Mouse (Mus musculus) lung, embryonic 15.5 days (tissue): ENCODE measurements at regions not wholly inside any gene's neighbourhood (a gene's known extent, or its start where the extent isn't known, plus 50 kb on each side); places are given as distances from the start of the nearest gene placed in this dataset.
A peak's percentile ranks its signal among the peaks of the same experiment; 100 is the strongest.

Experiments
- ATAC-seq: fragments of 200-750 bp; cut with Nextera tagmentation; 2 replicates; pipeline ENCODE4 v1.8.0; 2017; ENCODE audit warnings: moderate number of reproducible peaks, borderline replicate concordance; ENCODE audit not compliant: low FRiP score, low TSS enrichment; ENCODE audit errors: extremely low read depth
- H3K27ac ChIP-seq: fragments of 300-500 bp; sonication (generic); 2 replicates; pipeline ENCODE4 v1.5.1; 2015; ENCODE audit warnings: moderate library complexity, mild to moderate bottlenecking, inconsistent platforms
- H3K27me3 ChIP-seq: fragments of 300-500 bp; sonication (generic); 2 replicates; pipeline ENCODE4 v1.6.1; 2015; ENCODE audit warnings: inconsistent platforms
- H3K36me3 ChIP-seq: fragments of 300-500 bp; sonication (generic); 2 replicates; pipeline ENCODE4 v1.6.1; 2015; ENCODE audit warnings: inconsistent platforms
- H3K4me1 ChIP-seq: fragments of 300-500 bp; sonication (generic); 2 replicates; pipeline ENCODE4 v1.6.1; 2015; ENCODE audit warnings: inconsistent platforms
- H3K4me2 ChIP-seq: fragments of 300-500 bp; sonication (generic); 2 replicates; pipeline ENCODE4 v1.6.1; 2015; ENCODE audit warnings: inconsistent platforms, mild to moderate bottlenecking, moderate library complexity
- H3K4me3 ChIP-seq: fragments of 300-500 bp; sonication (generic); 2 replicates; pipeline ENCODE4 v1.5.1; 2015; ENCODE audit warnings: mild to moderate bottlenecking, inconsistent platforms
- H3K9ac ChIP-seq: fragments of 300-500 bp; sonication (generic); 2 replicates; pipeline ENCODE4 v1.6.1; 2015; ENCODE audit warnings: inconsistent platforms
- H3K9me3 ChIP-seq: fragments of 300-500 bp; sonication (generic); 2 replicates; pipeline ENCODE4 v1.6.1; 2016; ENCODE audit warnings: inconsistent platforms
- WGBS: fragments of 180-500 bp; shearing (Covaris S2); methylation state at CpG from one replicate; pipeline ENCODE4 v1.1.7; 2015; 5-methylcytosine and 5-hydroxymethylcytosine counted together

DNA sequence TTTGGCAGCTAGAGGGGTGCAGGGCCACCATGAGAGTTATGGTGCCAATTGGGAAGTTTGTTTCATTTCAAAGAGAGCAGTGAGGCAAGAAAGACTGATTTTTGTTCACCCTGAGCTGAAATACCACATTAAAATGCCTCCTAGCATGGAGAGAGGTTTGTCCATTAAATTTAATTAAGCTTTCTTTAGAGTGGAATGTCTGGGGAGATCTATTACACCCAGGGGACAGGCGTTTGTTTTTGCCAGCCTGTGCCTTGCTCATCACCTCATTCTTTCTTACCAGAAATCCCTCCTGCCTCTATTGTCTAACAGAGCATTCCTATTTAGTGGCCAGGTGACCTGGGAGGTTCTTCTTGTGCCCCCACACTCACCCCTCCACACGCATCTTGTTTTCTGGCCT is 55.2 kb upstream of the Rcn1 start:
- no peak overlapping the region for H3K4me2 ChIP-seq
- no peak overlapping the region for H3K9ac ChIP-seq
- H3K4me1 ChIP-seq = no peaks in the 10 kb centered on the region
- WGBS = 45% methylated on average over 2 of the region's 2 CpGs
- no peak overlapping the region for H3K4me3 ChIP-seq
- no peak overlapping the region for H3K27ac ChIP-seq
- no peaks in the 10 kb centered on the region for H3K9me3 ChIP-seq
- ATAC-seq = no peak
- H3K27me3 ChIP-seq = no peaks in the 10 kb centered on the region
- H3K36me3 ChIP-seq = no peaks in the 10 kb centered on the region

DNA sequence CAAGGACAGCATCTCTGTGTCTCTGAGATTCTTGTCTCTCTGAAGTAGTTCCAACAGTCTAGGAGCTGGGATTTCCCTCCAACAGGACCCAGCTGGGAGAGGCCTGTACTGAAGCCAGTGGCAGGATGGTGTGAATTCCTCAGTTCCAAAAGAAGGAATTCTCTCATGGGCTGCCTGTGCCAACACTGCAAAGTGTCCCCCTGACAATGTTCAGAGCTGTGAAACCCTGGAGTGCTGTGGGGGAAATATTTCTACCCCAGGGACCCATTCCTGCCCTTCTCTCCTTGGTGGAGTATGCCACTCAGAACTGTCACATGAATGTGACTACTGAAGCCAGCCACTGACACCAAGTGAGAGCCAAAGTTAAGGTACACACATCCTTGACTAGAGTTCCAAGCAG is 55.7 kb upstream of the Rcn1 start:
- Histone ChIP-seq H3K36me3 (no peaks in the 10 kb centered on the region), H3K9ac (no peak overlapping the region), H3K9me3 (no peaks in the 10 kb centered on the region), H3K4me1 (no peaks in the 10 kb centered on the region), H3K4me3 (no peak overlapping the region), H3K27me3 (no peaks in the 10 kb centered on the region), H3K27ac (no peak overlapping the region), H3K4me2 (no peak overlapping the region)
- ATAC-seq = no peak

DNA sequence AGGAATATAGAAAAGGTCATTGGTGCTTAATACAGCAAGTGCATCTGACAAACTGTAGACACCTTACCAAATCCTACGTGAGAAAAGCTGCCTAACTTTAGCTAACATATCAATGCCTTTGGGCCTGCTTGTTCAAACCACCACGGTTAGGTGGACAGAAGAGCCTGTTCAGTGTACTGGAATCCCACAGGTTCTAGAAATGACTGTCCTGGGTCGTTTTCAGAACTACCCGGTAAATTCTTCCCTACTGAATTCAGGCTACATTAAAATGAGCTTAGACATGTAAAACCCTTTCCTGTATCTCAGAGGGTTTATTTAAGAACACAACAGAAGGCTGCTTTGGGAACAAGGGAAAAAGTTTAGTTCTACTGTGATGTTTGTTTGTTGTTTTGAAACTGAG is 59.5 kb upstream of the Rcn1 start:
- Histone ChIP-seq H3K4me3 (no peak overlapping the region), H3K27ac (no peak overlapping the region), H3K36me3 (no peaks in the 10 kb centered on the region), H3K9me3 (no peaks in the 10 kb centered on the region), H3K27me3 (no peaks in the 10 kb centered on the region), H3K9ac (no peak overlapping the region), H3K4me1 (no peaks in the 10 kb centered on the region), H3K4me2 (no peak overlapping the region)
- ATAC-seq = no peak
- 84% methylated on average over 4 of the region's 4 CpGs for WGBS

DNA sequence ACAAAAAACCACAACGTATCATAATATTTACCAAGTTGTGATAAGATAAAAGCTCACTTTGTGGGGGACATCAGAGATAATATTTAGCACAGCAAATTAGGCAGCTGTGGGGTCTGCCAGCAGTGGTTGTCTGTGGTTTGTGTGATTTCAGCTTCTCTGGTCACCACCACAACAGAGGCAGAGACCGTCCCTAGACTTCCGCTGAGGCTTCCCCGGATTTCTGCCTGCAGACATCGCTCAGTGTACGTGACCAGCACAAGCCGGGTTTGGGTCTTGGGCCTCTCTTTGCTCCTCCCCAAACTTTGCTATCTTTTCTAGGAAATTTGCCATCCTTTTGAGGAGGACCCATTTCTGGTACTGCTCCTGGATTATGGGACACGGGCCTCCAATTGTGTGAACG is 60.4 kb upstream of the Rcn1 start:
- Histone ChIP-seq H3K4me2 (no peak overlapping the region), H3K4me3 (no peak overlapping the region), H3K27me3 (no peaks in the 10 kb centered on the region), H3K27ac (no peak overlapping the region), H3K9me3 (no peaks in the 10 kb centered on the region), H3K9ac (no peak overlapping the region), H3K36me3 (no peaks in the 10 kb centered on the region), H3K4me1 (no peaks in the 10 kb centered on the region)
- 47% methylated on average over 9 of the region's 9 CpGs for WGBS
- peak; percentile 46; the same call in 1 of the 2 replicates for ATAC-seq

DNA sequence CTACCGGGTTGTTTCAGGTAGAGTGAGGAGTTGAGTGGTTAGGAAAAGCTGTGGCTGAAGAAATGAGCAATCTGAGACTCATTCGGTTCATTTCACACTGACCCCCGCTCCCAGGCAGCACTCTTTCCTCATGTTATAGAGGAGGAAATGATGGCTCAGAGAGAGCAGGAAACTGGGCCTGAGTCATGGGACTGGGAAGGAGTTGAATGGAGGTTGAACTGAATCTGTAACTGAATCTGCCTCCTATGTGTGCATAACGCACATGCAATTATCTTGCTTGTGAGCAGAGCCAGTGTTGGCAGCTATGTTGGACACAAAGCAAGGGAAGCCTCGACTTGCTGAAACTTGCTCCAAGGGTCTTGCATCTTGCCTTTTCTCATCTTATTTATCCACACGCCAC is 66.5 kb upstream of the Rcn1 start:
- Histone ChIP-seq H3K4me3 (no peak overlapping the region), H3K9me3 (no peaks in the 10 kb centered on the region), H3K27me3 (no peaks in the 10 kb centered on the region), H3K4me1 (no peaks in the 10 kb centered on the region), H3K27ac (no peak overlapping the region), H3K36me3 (no peaks in the 10 kb centered on the region), H3K4me2 (no peak overlapping the region), H3K9ac (no peak overlapping the region)
- WGBS = 78% methylated on average over 6 of the region's 6 CpGs
- ATAC-seq = no peak

DNA sequence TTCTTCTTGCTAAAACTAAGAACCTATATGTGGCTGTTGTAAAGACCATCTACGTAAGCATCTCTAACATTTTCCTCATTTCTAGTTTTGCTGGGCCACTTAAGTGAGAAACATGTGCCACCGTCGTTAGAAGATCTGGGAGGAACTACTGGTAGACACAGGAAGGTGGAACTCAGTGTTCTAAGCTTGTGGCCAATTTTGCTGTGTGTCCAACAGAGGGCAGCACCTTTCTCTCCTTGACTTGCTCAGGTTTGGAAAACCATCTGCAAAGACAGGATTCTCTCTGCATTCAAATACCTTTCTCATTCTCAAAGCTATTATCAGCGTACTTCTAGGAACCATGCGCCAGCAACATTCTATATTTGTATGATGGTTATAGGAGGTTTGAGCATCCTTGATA is 69.8 kb upstream of the Rcn1 start:
- Histone ChIP-seq H3K4me1 (no peaks in the 10 kb centered on the region), H3K9ac (no peak overlapping the region), H3K9me3 (no peaks in the 10 kb centered on the region), H3K4me3 (no peak overlapping the region), H3K4me2 (no peak overlapping the region), H3K36me3 (no peaks in the 10 kb centered on the region), H3K27me3 (no peaks in the 10 kb centered on the region), H3K27ac (no peak overlapping the region)
- no peak for ATAC-seq
- 33% methylated on average over 5 of the region's 5 CpGs for WGBS

DNA sequence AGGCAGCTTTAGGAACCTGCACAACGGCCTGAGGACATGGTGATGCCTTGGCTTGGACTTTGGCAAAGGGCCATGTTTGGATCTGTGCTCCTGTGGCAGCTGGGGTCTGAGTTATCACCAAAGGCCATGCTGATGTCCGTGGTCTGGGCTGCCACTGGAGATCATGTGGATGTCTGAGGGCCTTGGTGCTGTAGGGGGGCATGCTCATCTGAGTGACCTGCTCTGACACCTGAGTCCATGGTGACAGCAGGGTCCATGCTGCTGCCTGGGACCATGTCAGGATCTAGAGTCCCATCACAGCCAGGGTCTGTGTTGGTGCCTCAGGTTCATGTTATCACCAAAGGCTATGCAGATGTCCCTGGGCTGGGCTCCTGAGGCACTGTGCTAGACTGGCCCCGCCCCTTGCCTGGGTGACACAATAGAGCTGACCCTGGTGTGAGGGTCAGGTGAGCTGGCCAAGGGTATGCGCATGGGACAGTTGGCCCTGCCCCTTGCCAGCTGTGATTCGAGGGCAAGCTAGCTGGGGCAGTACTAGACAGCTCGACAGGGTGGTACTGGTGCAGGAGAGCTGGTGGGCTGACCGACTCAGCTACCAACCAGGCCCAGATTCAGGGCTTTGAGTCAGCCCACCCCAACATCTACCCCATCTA is 77.0 kb upstream of the Rcn1 start:
- Histone ChIP-seq H3K27me3 (no peaks in the 10 kb centered on the region), H3K27ac (no peak overlapping the region), H3K9me3 (no peaks in the 10 kb centered on the region), H3K4me2 (no peak overlapping the region), H3K36me3 (no peaks in the 10 kb centered on the region), H3K4me3 (no peak overlapping the region), H3K9ac (no peak overlapping the region), H3K4me1 (no peaks in the 10 kb centered on the region)
- ATAC-seq = 0 out of 2 replicates have a peak, but pooled peaks have one; percentile 57
- WGBS = 63% methylated on average over 7 of the region's 7 CpGs

DNA sequence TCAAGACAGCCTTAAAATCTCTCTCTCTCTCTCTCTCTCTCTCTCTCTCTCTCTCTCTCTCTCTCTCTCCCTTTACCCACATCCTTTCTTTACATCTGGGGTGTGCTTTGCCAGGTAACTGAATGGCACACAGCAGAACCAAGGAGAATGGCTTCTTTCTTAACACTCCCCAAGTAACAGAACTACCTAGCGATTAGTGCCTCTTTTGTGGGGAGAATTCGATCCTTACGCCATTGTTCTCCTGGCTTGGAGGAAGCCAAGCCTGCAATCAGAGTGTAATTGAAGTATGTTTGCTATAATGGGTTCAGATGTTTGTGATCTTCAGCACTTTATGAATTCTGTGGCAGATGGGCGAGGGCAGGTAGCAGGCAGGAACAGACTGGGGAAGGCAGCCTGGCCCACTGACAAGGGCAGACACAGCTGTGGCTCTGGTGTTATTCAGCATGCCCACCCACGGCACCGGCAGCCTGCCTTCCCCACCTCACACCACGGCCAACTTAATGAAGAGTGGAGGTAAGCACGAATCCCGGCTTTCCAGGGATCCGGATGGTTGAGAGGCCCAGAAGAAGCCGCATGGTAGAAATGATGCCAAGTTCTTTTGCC is 83.0 kb upstream of the Rcn1 start:
- Histone ChIP-seq H3K4me2 (no peak overlapping the region), H3K27me3 (no peaks in the 10 kb centered on the region), H3K27ac (no peak overlapping the region), H3K4me3 (no peak overlapping the region), H3K9me3 (no peaks in the 10 kb centered on the region), H3K36me3 (no peaks in the 10 kb centered on the region), H3K4me1 (no peaks in the 10 kb centered on the region), H3K9ac (no peak overlapping the region)
- no peak for ATAC-seq
- WGBS = 76% methylated on average over 11 of the region's 11 CpGs

DNA sequence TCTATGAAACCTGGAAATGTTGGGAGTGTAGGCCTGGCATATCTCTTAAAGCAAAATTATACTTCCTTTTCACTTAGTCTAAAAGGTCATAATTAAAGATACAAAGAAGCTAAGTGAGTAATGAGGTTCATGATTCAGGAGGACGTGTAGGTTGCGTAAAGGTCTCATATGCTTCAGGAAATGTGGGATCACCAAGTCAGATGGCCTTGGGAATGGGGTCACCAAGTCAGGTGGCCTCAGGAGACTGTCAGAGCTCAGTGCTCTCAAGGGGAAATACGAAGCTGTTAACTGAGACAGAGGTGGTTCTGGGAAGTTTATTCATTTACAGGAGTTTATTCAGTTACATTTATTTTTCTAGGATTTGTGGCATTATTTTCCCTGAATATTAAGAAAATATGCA is 85.4 kb upstream of the Rcn1 start:
- Histone ChIP-seq H3K9ac (no peak overlapping the region), H3K4me1 (no peaks in the 10 kb centered on the region), H3K27me3 (no peaks in the 10 kb centered on the region), H3K4me2 (no peak overlapping the region), H3K27ac (no peak overlapping the region), H3K4me3 (no peak overlapping the region), H3K9me3 (no peaks in the 10 kb centered on the region), H3K36me3 (no peaks in the 10 kb centered on the region)
- WGBS = 66% methylated on average over 3 of the region's 3 CpGs
- no peak for ATAC-seq

DNA sequence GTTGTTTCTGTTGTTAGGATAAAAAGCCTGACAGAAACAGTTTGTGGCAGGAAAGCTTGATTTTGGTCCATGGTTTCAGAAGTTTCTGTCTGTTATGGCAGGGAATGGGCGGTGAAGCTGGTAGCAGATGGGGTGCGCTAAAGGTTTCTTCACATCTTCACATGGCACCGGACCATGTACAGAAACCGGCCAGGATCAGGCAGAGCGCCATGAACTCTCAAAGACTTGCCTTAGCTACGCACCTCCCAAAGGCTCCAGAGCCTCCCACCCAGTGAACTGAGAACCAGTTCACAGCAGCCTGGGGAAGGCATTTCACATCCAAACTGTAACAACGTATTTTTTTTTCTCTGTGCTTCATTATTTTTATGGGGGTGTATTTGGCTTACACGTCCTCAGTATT is 86.2 kb upstream of the Rcn1 start:
- H3K27ac ChIP-seq = no peak overlapping the region
- H3K4me1 ChIP-seq = no peaks in the 10 kb centered on the region
- 85% methylated on average over 8 of the region's 8 CpGs for WGBS
- H3K9me3 ChIP-seq = no peaks in the 10 kb centered on the region
- no peak overlapping the region for H3K4me2 ChIP-seq
- H3K9ac ChIP-seq = no peak overlapping the region
- H3K4me3 ChIP-seq = no peak overlapping the region
- no peaks in the 10 kb centered on the region for H3K27me3 ChIP-seq
- no peak for ATAC-seq
- no peaks in the 10 kb centered on the region for H3K36me3 ChIP-seq

DNA sequence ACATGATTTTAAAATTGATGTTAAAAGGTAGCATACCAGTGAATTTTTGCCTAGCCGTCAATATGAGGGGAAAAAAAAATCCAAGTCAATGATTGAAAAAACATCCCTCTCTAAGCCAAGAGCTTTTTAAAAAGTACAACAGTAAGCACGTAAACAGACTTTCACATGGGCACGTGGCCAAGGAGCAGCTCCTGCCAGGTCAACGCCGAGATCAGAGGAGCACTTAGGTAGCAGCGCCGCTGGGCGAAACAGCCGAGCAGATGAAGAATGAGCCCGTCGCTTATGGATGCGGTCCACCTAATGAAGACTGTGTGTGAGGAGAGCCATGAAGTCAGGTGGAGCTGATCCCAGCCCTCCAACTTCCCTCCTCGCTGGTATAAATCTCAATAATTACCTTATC is 96.7 kb upstream of the Rcn1 start:
- H3K9me3 ChIP-seq = no peaks in the 10 kb centered on the region
- no peak overlapping the region for H3K27ac ChIP-seq
- no peak for ATAC-seq
- H3K36me3 ChIP-seq = no peaks in the 10 kb centered on the region
- 63% methylated on average over 13 of the region's 13 CpGs for WGBS
- no peak overlapping the region for H3K9ac ChIP-seq
- H3K4me3 ChIP-seq = no peak overlapping the region
- no peaks in the 10 kb centered on the region for H3K4me1 ChIP-seq
- H3K4me2 ChIP-seq = no peak overlapping the region
- H3K27me3 ChIP-seq = no peaks in the 10 kb centered on the region

DNA sequence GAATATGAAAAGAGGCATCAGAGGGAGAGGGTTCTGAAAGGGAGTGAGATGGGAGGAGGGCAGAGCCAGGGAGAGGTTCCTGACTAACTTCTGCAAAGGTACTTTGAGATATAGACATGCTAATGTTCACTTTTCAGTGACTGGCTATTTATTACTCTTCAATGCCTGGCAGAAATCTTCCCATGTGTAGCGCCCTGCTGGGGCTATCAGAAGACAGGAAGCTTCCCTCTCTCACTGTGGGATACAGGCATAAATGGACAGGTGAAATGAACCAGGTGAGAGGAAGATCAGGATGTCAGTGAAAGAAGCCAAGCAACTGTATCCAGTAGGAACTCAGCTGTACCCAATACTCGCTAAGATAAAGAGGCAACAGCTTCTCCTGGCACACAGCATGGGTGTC is 105.1 kb upstream of the Rcn1 start:
- H3K4me3 ChIP-seq = no peak overlapping the region
- no peaks in the 10 kb centered on the region for H3K4me1 ChIP-seq
- 50% methylated on average over 2 of the region's 2 CpGs for WGBS
- no peaks in the 10 kb centered on the region for H3K9me3 ChIP-seq
- H3K27me3 ChIP-seq = no peaks in the 10 kb centered on the region
- ATAC-seq = no peak
- no peak overlapping the region for H3K9ac ChIP-seq
- H3K27ac ChIP-seq = no peak overlapping the region
- no peak overlapping the region for H3K4me2 ChIP-seq
- no peaks in the 10 kb centered on the region for H3K36me3 ChIP-seq

DNA sequence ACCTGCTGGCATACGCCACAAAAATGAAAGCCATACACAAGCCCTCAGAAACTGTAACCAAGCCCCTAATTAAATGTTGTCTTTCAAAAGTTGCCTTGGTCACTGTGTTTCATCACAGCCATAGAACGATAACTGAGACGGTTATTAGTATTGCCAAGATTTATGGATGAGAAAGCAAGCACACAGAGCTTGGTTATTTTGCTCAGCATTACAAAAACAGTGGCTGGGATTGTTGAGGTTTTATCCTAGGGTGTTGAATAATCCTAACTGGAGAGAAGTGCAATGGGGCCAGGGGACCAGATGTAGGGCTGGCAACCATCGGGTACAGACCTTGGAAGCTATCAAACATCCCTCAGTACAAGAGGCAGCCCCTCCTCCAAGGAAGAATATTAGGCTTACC is 106.4 kb upstream of the Rcn1 start:
- WGBS = 88% methylated on average over 4 of the region's 4 CpGs
- no peak for ATAC-seq
- Histone ChIP-seq H3K27me3 (no peaks in the 10 kb centered on the region), H3K27ac (no peak overlapping the region), H3K9me3 (no peaks in the 10 kb centered on the region), H3K4me3 (no peak overlapping the region), H3K36me3 (no peaks in the 10 kb centered on the region), H3K4me2 (no peak overlapping the region), H3K4me1 (no peaks in the 10 kb centered on the region), H3K9ac (no peak overlapping the region)
